Mouse (Mus musculus) ES-E14 (cell line): Measurements from ENCODE around the gene Sh2b1.

ENCODE experiments used
- CHD2 ChIP-seq: IDR thresholded peaks from 2 replicates; pipeline ENCODE4 v1.6.1; 2014; ENCODE audit warnings: mild to moderate bottlenecking, low read depth, low read length, inconsistent platforms
- ZC3H11A ChIP-seq: IDR thresholded peaks from 2 replicates; pipeline ENCODE4 v1.6.1; 2012; ENCODE audit warnings: low read depth, mild to moderate bottlenecking, inconsistent platforms, low read length, borderline replicate concordance

DNA sequence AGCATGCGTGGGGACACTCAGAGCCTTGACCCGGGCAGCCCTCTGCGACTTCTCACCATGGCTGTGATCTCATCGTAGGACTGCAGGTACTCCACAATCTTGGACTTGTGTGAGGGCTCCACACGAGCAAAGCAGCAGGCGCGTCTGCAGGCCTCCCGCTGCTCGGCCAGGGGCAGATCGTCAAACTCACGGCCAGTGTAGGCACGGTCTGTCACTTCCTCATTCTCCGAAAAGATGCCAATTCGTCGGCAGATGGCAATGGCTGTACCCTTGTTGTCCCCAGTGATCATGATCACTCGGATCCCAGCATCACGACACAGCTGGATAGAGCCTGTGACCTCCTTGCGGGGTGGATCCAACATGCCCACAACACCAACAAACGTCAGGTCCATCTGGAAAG, 26.7 kb downstream of the Sh2b1 start:
- TF ChIP-seq ZC3H11A = no peak
- TF ChIP-seq CHD2 = no peak
